ENCODE assay signal across 22 mouse cellular contexts in genomic region chr9:25357589-25357988, GRCm38 (mm10).
DNase-seq lines count a peak whose midpoint lies in the region; ATAC-seq and TF ChIP-seq lines count a peak whose summit lies in the region.
"Had no signal": no experiment of that assay in that cellular context is flagged by ENCODE, and none has a peak within 500 bp of the region (broad histone marks: within the 10 kb centered on the region; RNA-seq: fewer than 3 reads in every experiment).

No protein-coding gene starts in this region.

- TF ChIP-seq CTCF in midbrain, postnatal 0 days (IDR thresholded peaks at IDR 0.05), result no peak

- ATAC-seq in midbrain, embryonic 15.5 days (replicated peaks), result no peak
- ATAC-seq in midbrain, embryonic 11.5 days (ENCODE audit: low FRiP score), result peak; percentile 54; the same call in 1 of the 2 replicates
- ATAC-seq in midbrain, embryonic 14.5 days (ENCODE audit: low FRiP score, low TSS enrichment), result no peak
- peak; percentile 58; the same call in 1 of the 2 replicates for ATAC-seq in midbrain, embryonic 12.5 days (ENCODE audit: low FRiP score, low read depth)
- no peak for ATAC-seq in midbrain, postnatal 0 days (ENCODE audit: low FRiP score)
- 0 out of 2 replicates have a peak, but pooled peaks have one; percentile 45 for ATAC-seq in midbrain, embryonic 13.5 days
- no peak for ATAC-seq in midbrain, embryonic 16.5 days
- ATAC-seq: activated CD4-positive, CD25-positive, alpha-beta regulatory T cell, adult 4 months; CD4-positive, CD25-positive, alpha-beta regulatory T cell, adult 4 months; Patski had no signal

- H3K9me3 ChIP-seq in midbrain, embryonic 10.5 days (replicated peaks), result no peaks in the 10 kb centered on the region
- no peaks in the 10 kb centered on the region for H3K9me3 ChIP-seq in midbrain, embryonic 15.5 days
- no peaks in the 10 kb centered on the region for H3K9me3 ChIP-seq in midbrain, embryonic 11.5 days (ENCODE audit: control insufficient read depth, low read length)
- H3K9me3 ChIP-seq in midbrain, embryonic 14.5 days (ENCODE audit: control insufficient read depth, low read length), result no peaks in the 10 kb centered on the region
- no peaks in the 10 kb centered on the region; the same call in 1 of the 2 replicates for H3K9me3 ChIP-seq in midbrain, embryonic 12.5 days
- no peaks in the 10 kb centered on the region for H3K9me3 ChIP-seq in midbrain, postnatal 0 days (ENCODE audit: low read length)
- H3K9me3 ChIP-seq in midbrain, embryonic 13.5 days, result no peaks in the 10 kb centered on the region
- no peaks in the 10 kb centered on the region for H3K9me3 ChIP-seq in midbrain, embryonic 16.5 days (replicated peaks; ENCODE audit: control insufficient read depth, low read length, poor library complexity, severe bottlenecking)
- H3K9me3 ChIP-seq: G1E had no signal

- no peak overlapping the region for H3K4me2 ChIP-seq in midbrain, embryonic 15.5 days
- H3K4me2 ChIP-seq in midbrain, embryonic 11.5 days, result no peak overlapping the region
- no peak overlapping the region for H3K4me2 ChIP-seq in midbrain, embryonic 14.5 days (ENCODE audit: low read length)
- H3K4me2 ChIP-seq in midbrain, embryonic 12.5 days (replicated peaks), result no peak overlapping the region
- no peak overlapping the region for H3K4me2 ChIP-seq in midbrain, postnatal 0 days (ENCODE audit: low read depth, low read length, poor library complexity, severe bottlenecking)
- no peak overlapping the region for H3K4me2 ChIP-seq in midbrain, embryonic 13.5 days (replicated peaks)
- H3K4me2 ChIP-seq in midbrain, embryonic 16.5 days (ENCODE audit: low read length), result no peak overlapping the region

- H3K27me3 ChIP-seq in midbrain, embryonic 10.5 days (ENCODE audit: low read depth, poor library complexity, severe bottlenecking), result no peaks in the 10 kb centered on the region
- H3K27me3 ChIP-seq in midbrain, embryonic 15.5 days (replicated peaks), result no peaks in the 10 kb centered on the region
- H3K27me3 ChIP-seq in midbrain, embryonic 11.5 days (ENCODE audit: control insufficient read depth, insufficient read depth, low read length), result no peaks in the 10 kb centered on the region
- H3K27me3 ChIP-seq in midbrain, embryonic 14.5 days (ENCODE audit: control insufficient read depth, insufficient read depth, low read length), result no peaks in the 10 kb centered on the region
- H3K27me3 ChIP-seq in midbrain, embryonic 12.5 days, result no peaks in the 10 kb centered on the region
- no peaks in the 10 kb centered on the region for H3K27me3 ChIP-seq in midbrain, postnatal 0 days (ENCODE audit: insufficient read depth, low read length)
- no peaks in the 10 kb centered on the region for H3K27me3 ChIP-seq in midbrain, embryonic 13.5 days
- H3K27me3 ChIP-seq in midbrain, embryonic 16.5 days (ENCODE audit: control insufficient read depth, insufficient read depth, low read depth, low read length), result no peaks in the 10 kb centered on the region
- H3K27me3 ChIP-seq: CH12.LX had no signal

- H3K4me3 ChIP-seq in midbrain, embryonic 10.5 days, result no peak overlapping the region
- H3K4me3 ChIP-seq in midbrain, embryonic 15.5 days, result no peak overlapping the region
- H3K4me3 ChIP-seq in midbrain, embryonic 11.5 days (ENCODE audit: low read depth, low read length), result no peak overlapping the region
- H3K4me3 ChIP-seq in midbrain, embryonic 14.5 days (replicated peaks; ENCODE audit: low read depth, low read length), result no peak overlapping the region
- no peak overlapping the region for H3K4me3 ChIP-seq in midbrain, embryonic 12.5 days
- H3K4me3 ChIP-seq in midbrain, postnatal 0 days (ENCODE audit: low read depth, low read length), result no peak overlapping the region
- H3K4me3 ChIP-seq in midbrain, embryonic 13.5 days (replicated peaks), result no peak overlapping the region
- no peak overlapping the region for H3K4me3 ChIP-seq in midbrain, embryonic 16.5 days (ENCODE audit: low read depth, low read length)

- H3K9ac ChIP-seq in midbrain, embryonic 15.5 days, result no peak overlapping the region
- no peak overlapping the region for H3K9ac ChIP-seq in midbrain, embryonic 11.5 days (ENCODE audit: low read length)
- H3K9ac ChIP-seq in midbrain, embryonic 14.5 days (replicated peaks; ENCODE audit: low read length), result no peak overlapping the region
- no peak overlapping the region for H3K9ac ChIP-seq in midbrain, embryonic 12.5 days (replicated peaks)
- no peak overlapping the region for H3K9ac ChIP-seq in midbrain, postnatal 0 days (replicated peaks; ENCODE audit: low read length, poor library complexity, severe bottlenecking)
- H3K9ac ChIP-seq in midbrain, embryonic 13.5 days (replicated peaks), result no peak overlapping the region
- H3K9ac ChIP-seq in midbrain, embryonic 16.5 days (ENCODE audit: low read depth, low read length), result no peak overlapping the region

- peaks cover 9% of the 10 kb centered on the region; the same call in 1 of the 2 replicates for H3K4me1 ChIP-seq in midbrain, embryonic 10.5 days
- no peaks in the 10 kb centered on the region for H3K4me1 ChIP-seq in midbrain, embryonic 15.5 days
- H3K4me1 ChIP-seq in midbrain, embryonic 11.5 days (ENCODE audit: control insufficient read depth, insufficient read depth, low read length), result peaks cover 3% of the 10 kb centered on the region; the same call in 1 of the 2 replicates
- no peaks in the 10 kb centered on the region for H3K4me1 ChIP-seq in midbrain, embryonic 14.5 days (ENCODE audit: control insufficient read depth, insufficient read depth, low read length)
- H3K4me1 ChIP-seq in midbrain, embryonic 12.5 days, result no peaks in the 10 kb centered on the region
- H3K4me1 ChIP-seq in midbrain, postnatal 0 days (ENCODE audit: insufficient read depth, low read length), result no peaks in the 10 kb centered on the region
- no peaks in the 10 kb centered on the region for H3K4me1 ChIP-seq in midbrain, embryonic 13.5 days (replicated peaks)
- H3K4me1 ChIP-seq in midbrain, embryonic 16.5 days (ENCODE audit: control insufficient read depth, insufficient read depth, low read length), result no peaks in the 10 kb centered on the region

- 93% methylated on average over 12 of the region's 12 CpGs for WGBS in midbrain, embryonic 10.5 days
- 93% methylated on average over 12 of the region's 12 CpGs for WGBS in midbrain, embryonic 15.5 days
- WGBS in midbrain, embryonic 11.5 days, result 93% methylated on average over 12 of the region's 12 CpGs
- WGBS in midbrain, embryonic 14.5 days, result 95% methylated on average over 12 of the region's 12 CpGs
- WGBS in midbrain, embryonic 12.5 days, result 92% methylated on average over 12 of the region's 12 CpGs
- WGBS in midbrain, postnatal 0 days, result 90% methylated on average over 12 of the region's 12 CpGs
- WGBS in midbrain, embryonic 13.5 days, result 91% methylated on average over 12 of the region's 12 CpGs
- 91% methylated on average over 12 of the region's 12 CpGs for WGBS in midbrain, embryonic 16.5 days

- H3K36me3 ChIP-seq in midbrain, embryonic 10.5 days, result no peaks in the 10 kb centered on the region
- no peaks in the 10 kb centered on the region for H3K36me3 ChIP-seq in midbrain, embryonic 15.5 days (replicated peaks)
- no peaks in the 10 kb centered on the region for H3K36me3 ChIP-seq in midbrain, embryonic 11.5 days (ENCODE audit: control insufficient read depth, insufficient read depth, low read length)
- no peaks in the 10 kb centered on the region for H3K36me3 ChIP-seq in midbrain, embryonic 14.5 days (ENCODE audit: control insufficient read depth, insufficient read depth, low read length)
- H3K36me3 ChIP-seq in midbrain, embryonic 12.5 days, result no peaks in the 10 kb centered on the region
- H3K36me3 ChIP-seq in midbrain, postnatal 0 days (ENCODE audit: insufficient read depth, low read length), result no peaks in the 10 kb centered on the region
- H3K36me3 ChIP-seq in midbrain, embryonic 13.5 days, result no peaks in the 10 kb centered on the region
- H3K36me3 ChIP-seq in midbrain, embryonic 16.5 days (ENCODE audit: control insufficient read depth, insufficient read depth, low read length), result no peaks in the 10 kb centered on the region
- H3K36me3 ChIP-seq: G1E had no signal

- peak overlapping the region; percentile 38; the same call in 1 of the 2 replicates for H3K27ac ChIP-seq in midbrain, embryonic 10.5 days (replicated peaks)
- no peak overlapping the region for H3K27ac ChIP-seq in midbrain, embryonic 15.5 days
- no peak overlapping the region for H3K27ac ChIP-seq in midbrain, embryonic 11.5 days (ENCODE audit: low read depth, low read length)
- H3K27ac ChIP-seq in midbrain, embryonic 14.5 days (replicated peaks; ENCODE audit: low read depth, low read length), result no peak overlapping the region
- no peak overlapping the region for H3K27ac ChIP-seq in midbrain, embryonic 12.5 days (replicated peaks)
- no peak overlapping the region for H3K27ac ChIP-seq in midbrain, postnatal 0 days (ENCODE audit: low read depth, low read length)
- no peak overlapping the region for H3K27ac ChIP-seq in midbrain, embryonic 13.5 days
- no peak overlapping the region for H3K27ac ChIP-seq in midbrain, embryonic 16.5 days (ENCODE audit: low read length)

- no peak for DNase-seq in midbrain, embryonic 10.5 days (ENCODE audit: low spot score)
- peak; percentile 39 for DNase-seq in midbrain, embryonic 11.5 days (ENCODE audit: low spot score, missing footprints)
- no peak for DNase-seq in midbrain, embryonic 14.5 days
- DNase-seq in midbrain, postnatal 0 days (ENCODE audit: low spot score), result no peak
- DNase-seq: adrenal gland, adult 2 months; adrenal gland, adult 8-10 months; adrenal gland, postnatal 10 days; adrenal gland, postnatal 14 days; adrenal gland, postnatal 25 days; adrenal gland, postnatal 36 days; B cell, adult 2 months; cerebellum, adult 11 months; cerebellum, adult 11-12 months had no signal

Comparison
In these comparisons a context has a peak if more than half of its experiments do, and no peak if none do; other contexts are left out.
1. ATAC-seq: peak in midbrain, embryonic 11.5 days (single experiment), midbrain, embryonic 12.5 days (single experiment) and midbrain, embryonic 13.5 days (single experiment); none in midbrain, embryonic 15.5 days (single experiment), midbrain, embryonic 14.5 days (single experiment), midbrain, postnatal 0 days (single experiment) and midbrain, embryonic 16.5 days (single experiment).